Mouse (Mus musculus): ENCODE measurements at regions not wholly inside any gene's neighbourhood (a gene's known extent, or its start where the extent isn't known, plus 50 kb on each side); places are given as distances from the start of the nearest gene placed in this dataset.
"Not testable (repeated sequence)": the region's sequence is repeated elsewhere in the genome, so short reads cannot be mapped to it uniquely, and the experiment has no call there.

DNA sequence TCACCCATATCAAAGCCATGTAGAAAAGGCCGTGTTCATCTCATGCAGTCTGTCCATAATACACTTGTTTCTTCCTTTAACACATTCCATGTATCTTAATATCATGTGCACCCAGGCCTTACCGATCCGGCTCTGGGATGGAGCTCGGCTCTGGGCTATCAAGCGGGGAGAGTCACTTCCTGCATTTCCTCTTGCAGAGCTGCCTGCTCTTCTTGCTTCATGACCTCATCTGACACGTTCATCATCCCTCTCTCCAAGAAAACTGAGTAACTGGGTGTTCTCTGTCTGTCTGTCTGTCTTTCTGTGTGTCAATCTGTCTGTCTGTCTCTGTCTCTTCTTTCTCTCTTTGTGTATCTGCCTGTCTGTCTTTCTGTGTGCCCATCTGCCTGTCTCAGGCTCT, 133.7 kb upstream of the Sulf2 start:
- Histone ChIP-seq H3K27me3 (ENCODE audit: control insufficient read depth, insufficient read depth, insufficient read length) (no peaks in the 10 kb centered on the region), H3ac (ENCODE audit: control insufficient read depth, insufficient read length) (no peak overlapping the region), H3K4me2 (ENCODE audit: low read depth) (no peak overlapping the region), H3K79me2 (ENCODE audit: control insufficient read depth, insufficient read depth) (no peaks in the 10 kb centered on the region), H3K4me3 (no peak overlapping the region), H3K36me3 (ENCODE audit: control insufficient read depth, insufficient read depth) (no peaks in the 10 kb centered on the region)
- no peak for TF ChIP-seq E2F4 (IDR thresholded peaks at IDR 0.05; ENCODE audit: insufficient read depth)
- no peak for TF ChIP-seq MYOG (IDR thresholded peaks at IDR 0.05; ENCODE audit: control insufficient read depth in 1 of 3, insufficient read depth in 1 of 3, insufficient read length in 2 of 3, low read depth in 2 of 3)
- no peak for TF ChIP-seq POLR2A (IDR thresholded peaks at IDR 0.05; ENCODE audit: insufficient read length, low read depth)
- no peak for TF ChIP-seq TCF3 (IDR thresholded peaks at IDR 0.05; ENCODE audit: insufficient read length, low read depth)
- no peak for TF ChIP-seq USF1 (IDR thresholded peaks at IDR 0.05; ENCODE audit: low read depth)
- TF ChIP-seq CEBPB (IDR thresholded peaks at IDR 0.05; ENCODE audit: insufficient read depth, poor library complexity, severe bottlenecking), result no peak
- TF ChIP-seq MAX (IDR thresholded peaks at IDR 0.05; ENCODE audit: low read depth), result no peak
- no peak for TF ChIP-seq MYOD1 (IDR thresholded peaks at IDR 0.05; ENCODE audit: control insufficient read depth in 1 of 3, insufficient read length in 2 of 3, low read depth in 2 of 3)
- TF ChIP-seq POLR2AphosphoS2 (IDR thresholded peaks at IDR 0.05; ENCODE audit: insufficient read length, low read depth), result no peak
- no peak for TF ChIP-seq REST (IDR thresholded peaks at IDR 0.05; ENCODE audit: insufficient read depth, insufficient read length)
- TF ChIP-seq SRF (IDR thresholded peaks at IDR 0.05; ENCODE audit: control insufficient read depth, insufficient read length, low read depth), result no peak
- TF ChIP-seq TCF12 (IDR thresholded peaks at IDR 0.05; ENCODE audit: insufficient read depth, poor library complexity, severe bottlenecking), result no peak

- not testable (repeated sequence) for H3K27me3 ChIP-seq (ENCODE audit: control insufficient read depth, insufficient read depth, insufficient read length); H3K4me3 ChIP-seq; H3K4me2 ChIP-seq (ENCODE audit: low read depth); H3ac ChIP-seq (ENCODE audit: control insufficient read depth, insufficient read length); H3K36me3 ChIP-seq (ENCODE audit: control insufficient read depth, insufficient read depth); H3K79me2 ChIP-seq (ENCODE audit: control insufficient read depth, insufficient read depth)
These were observed 125.7 kb upstream of the Sulf2 start for GRCm38 (mm10) chr2:166281137-166281536.

- Histone ChIP-seq H3K4me3 (no peak overlapping the region), H3K36me3 (ENCODE audit: control insufficient read depth, insufficient read depth) (no peaks in the 10 kb centered on the region), H3K79me2 (ENCODE audit: control insufficient read depth, insufficient read depth) (no peaks in the 10 kb centered on the region), H3K4me2 (ENCODE audit: low read depth) (no peak overlapping the region), H3K27me3 (ENCODE audit: control insufficient read depth, insufficient read depth, insufficient read length) (no peaks in the 10 kb centered on the region), H3ac (ENCODE audit: control insufficient read depth, insufficient read length) (no peak overlapping the region)
- TF ChIP-seq TCF3 (IDR thresholded peaks at IDR 0.05; ENCODE audit: insufficient read length, low read depth), result no peak
- TF ChIP-seq SRF (IDR thresholded peaks at IDR 0.05; ENCODE audit: control insufficient read depth, insufficient read length, low read depth), result no peak
- TF ChIP-seq USF1 (IDR thresholded peaks at IDR 0.05; ENCODE audit: low read depth), result no peak
- no peak for TF ChIP-seq MYOD1 (IDR thresholded peaks at IDR 0.05; ENCODE audit: control insufficient read depth in 1 of 3, insufficient read length in 2 of 3, low read depth in 2 of 3)
- no peak for TF ChIP-seq MAX (IDR thresholded peaks at IDR 0.05; ENCODE audit: low read depth)
- no peak for TF ChIP-seq E2F4 (IDR thresholded peaks at IDR 0.05; ENCODE audit: insufficient read depth)
- TF ChIP-seq TCF12 (IDR thresholded peaks at IDR 0.05; ENCODE audit: insufficient read depth, poor library complexity, severe bottlenecking), result no peak
- no peak for TF ChIP-seq POLR2AphosphoS2 (IDR thresholded peaks at IDR 0.05; ENCODE audit: insufficient read length, low read depth)
- no peak for TF ChIP-seq POLR2A (IDR thresholded peaks at IDR 0.05; ENCODE audit: insufficient read length, low read depth)
These were observed 125.2 kb upstream of the Sulf2 start for GRCm38 (mm10) chr2:166280651-166281127.

- Histone ChIP-seq H3K79me2 (ENCODE audit: control insufficient read depth, insufficient read depth) (no peaks in the 10 kb centered on the region), H3K27me3 (ENCODE audit: control insufficient read depth, insufficient read depth, insufficient read length) (no peaks in the 10 kb centered on the region), H3K4me2 (ENCODE audit: low read depth) (no peak overlapping the region), H3K36me3 (ENCODE audit: control insufficient read depth, insufficient read depth) (no peaks in the 10 kb centered on the region), H3ac (ENCODE audit: control insufficient read depth, insufficient read length) (no peak overlapping the region), H3K4me3 (no peak overlapping the region)
- TF ChIP-seq MYOG (IDR thresholded peaks at IDR 0.05; ENCODE audit: control insufficient read depth in 1 of 3, insufficient read depth in 1 of 3, insufficient read length in 2 of 3, low read depth in 2 of 3), result no peak
- no peak for TF ChIP-seq E2F4 (IDR thresholded peaks at IDR 0.05; ENCODE audit: insufficient read depth)
- TF ChIP-seq TCF3 (IDR thresholded peaks at IDR 0.05; ENCODE audit: insufficient read length, low read depth), result no peak
- no peak for TF ChIP-seq REST (IDR thresholded peaks at IDR 0.05; ENCODE audit: insufficient read depth, insufficient read length)
- no peak for TF ChIP-seq MYOD1 (IDR thresholded peaks at IDR 0.05; ENCODE audit: control insufficient read depth in 1 of 3, insufficient read length in 2 of 3, low read depth in 2 of 3)
- TF ChIP-seq POLR2A (IDR thresholded peaks at IDR 0.05; ENCODE audit: insufficient read length, low read depth), result no peak
- TF ChIP-seq SRF (IDR thresholded peaks at IDR 0.05; ENCODE audit: control insufficient read depth, insufficient read length, low read depth), result no peak
- TF ChIP-seq MAX (IDR thresholded peaks at IDR 0.05; ENCODE audit: low read depth), result no peak
- no peak for TF ChIP-seq USF1 (IDR thresholded peaks at IDR 0.05; ENCODE audit: low read depth)
- no peak for TF ChIP-seq TCF12 (IDR thresholded peaks at IDR 0.05; ENCODE audit: insufficient read depth, poor library complexity, severe bottlenecking)
- no peak for TF ChIP-seq POLR2AphosphoS2 (IDR thresholded peaks at IDR 0.05; ENCODE audit: insufficient read length, low read depth)
- no peak for TF ChIP-seq CEBPB (IDR thresholded peaks at IDR 0.05; ENCODE audit: insufficient read depth, poor library complexity, severe bottlenecking)
These were observed 124.2 kb upstream of the Sulf2 start for GRCm38 (mm10) chr2:166279676-166280075.

DNA sequence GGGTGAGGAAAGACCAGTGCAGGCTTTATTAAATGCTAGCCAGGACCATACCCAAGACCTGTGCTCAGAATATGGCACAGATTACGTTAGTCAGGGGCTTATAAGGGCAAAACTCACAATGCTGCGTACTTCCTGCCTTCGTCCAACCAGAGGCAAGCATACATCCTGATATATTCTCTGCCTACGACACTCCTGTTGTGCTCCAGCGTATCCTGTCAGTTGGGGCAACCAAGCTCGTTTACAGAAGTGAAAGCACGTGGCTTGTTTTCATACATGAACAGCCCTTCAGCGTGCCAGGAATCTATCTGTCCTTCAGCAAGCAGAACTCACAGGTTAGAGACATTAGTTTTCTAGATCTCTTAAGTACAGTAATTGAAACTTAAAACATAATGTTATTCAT, 119.9 kb upstream of the Sulf2 start:
- H3K4me2 ChIP-seq (ENCODE audit: low read depth), result no peak overlapping the region
- no peak overlapping the region for H3ac ChIP-seq (ENCODE audit: control insufficient read depth, insufficient read length)
- no peaks in the 10 kb centered on the region for H3K79me2 ChIP-seq (ENCODE audit: control insufficient read depth, insufficient read depth)
- TF ChIP-seq USF1 (IDR thresholded peaks at IDR 0.05; ENCODE audit: low read depth) (no peak), POLR2A (IDR thresholded peaks at IDR 0.05; ENCODE audit: insufficient read length, low read depth) (no peak), CEBPB (IDR thresholded peaks at IDR 0.05; ENCODE audit: insufficient read depth, poor library complexity, severe bottlenecking) (no peak), REST (IDR thresholded peaks at IDR 0.05; ENCODE audit: insufficient read depth, insufficient read length) (no peak), MYOD1 (IDR thresholded peaks at IDR 0.05; ENCODE audit: control insufficient read depth in 1 of 3, insufficient read length in 2 of 3, low read depth in 2 of 3) (no peak), MYOG (IDR thresholded peaks at IDR 0.05; ENCODE audit: control insufficient read depth in 1 of 3, insufficient read depth in 1 of 3, insufficient read length in 2 of 3, low read depth in 2 of 3) (no peak), POLR2AphosphoS2 (IDR thresholded peaks at IDR 0.05; ENCODE audit: insufficient read length, low read depth) (no peak), TCF12 (IDR thresholded peaks at IDR 0.05; ENCODE audit: insufficient read depth, poor library complexity, severe bottlenecking) (no peak), TCF3 (IDR thresholded peaks at IDR 0.05; ENCODE audit: insufficient read length, low read depth) (no peak), SRF (IDR thresholded peaks at IDR 0.05; ENCODE audit: control insufficient read depth, insufficient read length, low read depth) (no peak), E2F4 (IDR thresholded peaks at IDR 0.05; ENCODE audit: insufficient read depth) (no peak), MAX (IDR thresholded peaks at IDR 0.05; ENCODE audit: low read depth) (no peak)
- no peak overlapping the region for H3K4me3 ChIP-seq
- no peaks in the 10 kb centered on the region for H3K36me3 ChIP-seq (ENCODE audit: control insufficient read depth, insufficient read depth)
- H3K27me3 ChIP-seq (ENCODE audit: control insufficient read depth, insufficient read depth, insufficient read length), result no peaks in the 10 kb centered on the region
